Mouse (Mus musculus) heart, postnatal 0 days (tissue): ENCODE measurements at regions not wholly inside any gene's neighbourhood (a gene's known extent, or its start where the extent isn't known, plus 50 kb on each side); places are given as distances from the start of the nearest gene placed in this dataset.

Experiments
- ATAC-seq: fragments of 200-750 bp; cut with Nextera tagmentation; 2 replicates; pipeline ENCODE4 v1.8.0; 2017; ENCODE audit warnings: low read depth, moderate number of reproducible peaks, moderate library complexity; ENCODE audit not compliant: insufficient read depth
- DNase-seq: peaks from one replicate; pipeline ENCODE4 v3.0.0-alpha.2; 2016; ENCODE audit warnings: low spot score
- H3K27ac ChIP-seq: fragments of 300-500 bp; sonication (generic); 2 replicates; pipeline ENCODE4 v1.5.1; 2014; ENCODE audit warnings: low read depth, mild to moderate bottlenecking
- H3K27me3 ChIP-seq: fragments of 300-500 bp; sonication (generic); 2 replicates; pipeline ENCODE4 v1.6.1; 2014; ENCODE audit warnings: low read length, mixed read lengths; ENCODE audit not compliant: control insufficient read depth, insufficient read depth
- H3K36me3 ChIP-seq: fragments of 300-500 bp; sonication (generic); replicated peaks from 2 replicates; pipeline ENCODE4 v1.6.1; 2014; ENCODE audit warnings: low read length, mixed read lengths; ENCODE audit not compliant: control insufficient read depth, insufficient read depth
- H3K4me1 ChIP-seq: fragments of 300-500 bp; sonication (generic); 2 replicates; pipeline ENCODE4 v1.6.1; 2014; ENCODE audit warnings: antibody characterized with exemption; ENCODE audit not compliant: control insufficient read depth, insufficient read depth
- H3K4me2 ChIP-seq: fragments of 300-500 bp; sonication (generic); 2 replicates; pipeline ENCODE4 v1.6.1; 2014; ENCODE audit warnings: low read depth, mild to moderate bottlenecking, low read length, moderate library complexity
- H3K4me3 ChIP-seq: fragments of 300-500 bp; sonication (generic); 2 replicates; pipeline ENCODE4 v1.5.1; 2014; ENCODE audit warnings: low read depth, low read length
- H3K9ac ChIP-seq: fragments of 300-500 bp; sonication (generic); replicated peaks from 2 replicates; pipeline ENCODE4 v1.6.1; 2014; ENCODE audit warnings: low read depth, low read length, mixed read lengths
- H3K9me3 ChIP-seq: fragments of 300-500 bp; sonication (generic); replicated peaks from 2 replicates; pipeline ENCODE4 v1.6.1; 2016; ENCODE audit warnings: low read length; ENCODE audit not compliant: control insufficient read depth
- CTCF ChIP-seq: IDR thresholded peaks from 2 replicates; pipeline ENCODE4 v1.5.1; 2016; ENCODE audit warnings: antibody characterized with exemption, control low read depth, low read depth
- EP300 ChIP-seq: IDR thresholded peaks from 2 replicates; pipeline ENCODE4 v1.6.1; 2016; ENCODE audit warnings: antibody characterized with exemption, low read depth
- WGBS: fragments of 180-500 bp; shearing (Covaris S2); extraction: QIAGEN DNeasy Blood & Tissue Kit; methylation state at CpG from one replicate; pipeline ENCODE4 v1.1.7; 2014; 5-methylcytosine and 5-hydroxymethylcytosine counted together

DNA sequence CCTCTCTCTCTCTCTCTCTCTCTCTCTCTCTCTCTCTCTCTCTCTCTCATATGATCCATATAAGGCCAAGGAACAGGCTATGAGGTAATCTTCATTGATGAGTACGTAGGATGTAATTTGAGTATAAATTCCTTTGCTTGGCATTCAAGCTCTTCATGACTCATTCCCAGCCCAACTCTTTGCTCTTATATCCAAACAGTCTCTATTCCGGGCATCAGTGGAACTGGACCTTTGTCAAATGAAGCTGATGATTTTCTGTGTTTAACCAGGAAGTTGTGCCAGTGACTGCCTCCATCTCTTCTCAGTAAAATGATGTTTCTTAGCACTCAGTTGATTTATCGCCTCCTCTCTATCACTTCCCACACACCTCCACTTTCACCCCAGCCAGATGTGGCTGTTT, 132.4 kb upstream of the Nmur2 start:
- Histone ChIP-seq H3K4me2 (no peak overlapping the region), H3K9ac (no peak overlapping the region), H3K27me3 (no peaks in the 10 kb centered on the region), H3K27ac (no peak overlapping the region), H3K36me3 (no peaks in the 10 kb centered on the region), H3K9me3 (no peaks in the 10 kb centered on the region), H3K4me3 (no peak overlapping the region), H3K4me1 (no peaks in the 10 kb centered on the region)
- WGBS, result 70% methylated on average over 3 of the region's 3 CpGs
- DNase-seq, result no peak
- ATAC-seq, result no peak
- no peak for TF ChIP-seq EP300
- no peak for TF ChIP-seq CTCF

- Histone ChIP-seq H3K27me3 (no peaks in the 10 kb centered on the region), H3K4me3 (no peak overlapping the region), H3K9ac (no peak overlapping the region), H3K27ac (no peak overlapping the region), H3K9me3 (no peaks in the 10 kb centered on the region), H3K4me1 (no peaks in the 10 kb centered on the region), H3K36me3 (no peaks in the 10 kb centered on the region), H3K4me2 (no peak overlapping the region)
- no peak for DNase-seq
- 66% methylated on average over 9 of the region's 9 CpGs for WGBS
- no peak for ATAC-seq
- TF ChIP-seq EP300 (no peak), CTCF (no peak)
These were observed 128.8 kb upstream of the Nmur2 start for GRCm38 (mm10) chr11:56169576-56169975.

- H3K36me3 ChIP-seq, result no peaks in the 10 kb centered on the region
- TF ChIP-seq EP300 (no peak), CTCF (no peak)
- no peaks in the 10 kb centered on the region for H3K9me3 ChIP-seq
- DNase-seq, result no peak
- ATAC-seq, result no peak
- no peak overlapping the region for H3K9ac ChIP-seq
- H3K4me2 ChIP-seq, result no peak overlapping the region
- H3K27me3 ChIP-seq, result no peaks in the 10 kb centered on the region
- 56% methylated on average over 2 of the region's 2 CpGs for WGBS
- H3K4me1 ChIP-seq, result no peaks in the 10 kb centered on the region
- no peak overlapping the region for H3K27ac ChIP-seq
- no peak overlapping the region for H3K4me3 ChIP-seq
These were observed 126.0 kb upstream of the Nmur2 start for GRCm38 (mm10) chr11:56166849-56167248.

DNA sequence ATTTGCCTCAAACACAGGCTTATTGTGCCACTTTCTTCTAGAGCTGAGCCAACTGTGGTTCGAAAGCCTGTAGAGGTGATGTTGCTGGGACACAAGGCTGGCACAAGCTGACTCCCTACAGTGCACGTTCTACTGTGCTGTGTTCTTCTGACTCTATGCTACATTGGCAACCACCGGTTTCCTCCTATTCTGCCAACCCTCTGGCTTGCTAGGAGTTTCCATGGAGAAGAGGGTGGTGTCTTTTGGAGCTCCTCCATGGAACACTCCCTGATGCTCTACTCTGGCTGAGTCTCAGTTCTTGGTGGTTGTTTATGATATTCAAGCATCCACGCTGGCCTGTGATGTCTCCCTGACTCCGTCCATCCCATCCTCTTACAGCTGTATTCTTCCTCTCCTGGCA, 124.9 kb upstream of the Nmur2 start:
- Histone ChIP-seq H3K4me1 (no peaks in the 10 kb centered on the region), H3K4me2 (no peak overlapping the region), H3K4me3 (no peak overlapping the region), H3K27ac (no peak overlapping the region), H3K9ac (no peak overlapping the region), H3K27me3 (no peaks in the 10 kb centered on the region), H3K9me3 (no peaks in the 10 kb centered on the region), H3K36me3 (no peaks in the 10 kb centered on the region)
- 85% methylated on average over 5 of the region's 5 CpGs for WGBS
- TF ChIP-seq EP300, result no peak
- TF ChIP-seq CTCF, result no peak
- no peak for ATAC-seq
- DNase-seq, result no peak

GRCm38 (mm10) chr11:56160286-56160685, 119.5 kb upstream of the Nmur2 start:
- no peak for TF ChIP-seq CTCF
- no peak for TF ChIP-seq EP300
- H3K4me2 ChIP-seq, result no peak overlapping the region
- H3K4me3 ChIP-seq, result no peak overlapping the region
- H3K4me1 ChIP-seq, result no peaks in the 10 kb centered on the region
- no peak overlapping the region for H3K27ac ChIP-seq
- no peak for ATAC-seq
- no peaks in the 10 kb centered on the region for H3K27me3 ChIP-seq
- DNase-seq, result no peak
- 44% methylated on average over 2 of the region's 2 CpGs for WGBS
- H3K36me3 ChIP-seq, result no peaks in the 10 kb centered on the region
- no peak overlapping the region for H3K9ac ChIP-seq
- H3K9me3 ChIP-seq, result no peaks in the 10 kb centered on the region

DNA sequence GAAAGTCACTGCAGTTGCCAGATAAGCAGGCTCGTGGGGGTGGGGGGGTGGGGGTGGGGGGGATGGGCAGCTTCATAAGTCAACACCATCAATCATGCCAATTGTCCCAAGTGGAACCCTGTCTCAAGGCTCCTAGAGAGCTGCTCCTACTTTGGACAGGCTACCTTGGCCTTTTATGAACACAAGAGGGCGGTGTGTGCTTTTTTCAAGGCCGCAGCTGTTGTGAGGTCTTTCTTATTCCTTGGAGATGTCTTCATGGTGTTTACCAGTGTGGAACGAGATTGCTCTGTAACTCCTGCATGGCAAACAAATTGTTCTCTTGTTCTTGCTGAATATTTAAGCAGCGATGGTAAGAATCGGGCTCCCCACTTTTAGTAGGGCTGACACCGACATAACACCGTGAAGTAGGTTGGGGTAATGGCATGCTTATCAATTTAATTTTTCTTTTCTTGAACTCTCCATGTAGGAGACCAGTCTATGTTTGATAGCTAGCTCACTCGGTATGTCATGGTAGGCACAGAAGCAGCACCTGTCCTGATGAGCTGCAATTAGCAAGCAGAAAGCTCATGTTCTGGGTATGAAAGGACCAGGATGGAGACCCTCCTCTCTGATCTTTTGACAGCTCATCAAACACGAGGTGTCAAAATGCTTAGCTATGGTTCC, 118.7 kb upstream of the Nmur2 start:
- no peak for ATAC-seq
- DNase-seq, result peak; percentile 12
- TF ChIP-seq EP300 (no peak), CTCF (peak; percentile 75)
- Histone ChIP-seq H3K27me3 (no peaks in the 10 kb centered on the region), H3K27ac (no peak overlapping the region), H3K4me3 (no peak overlapping the region), H3K4me1 (no peaks in the 10 kb centered on the region), H3K9me3 (no peaks in the 10 kb centered on the region), H3K9ac (no peak overlapping the region), H3K36me3 (no peaks in the 10 kb centered on the region), H3K4me2 (no peak overlapping the region)
- 46% methylated on average over 10 of the region's 10 CpGs for WGBS
